Mouse (Mus musculus) thymus, postnatal 36 days (tissue): ENCODE results near the gene Amn.
A peak's percentile ranks its signal among the peaks of the same experiment; 100 is the strongest.

Source experiments
- DNase-seq, 2 experiments: peaks; one replicate each; pipeline ENCODE4 v3.0.0; 2022; ENCODE audit warnings: mixed read lengths in 2 of 2

The Amn gene

DNA sequence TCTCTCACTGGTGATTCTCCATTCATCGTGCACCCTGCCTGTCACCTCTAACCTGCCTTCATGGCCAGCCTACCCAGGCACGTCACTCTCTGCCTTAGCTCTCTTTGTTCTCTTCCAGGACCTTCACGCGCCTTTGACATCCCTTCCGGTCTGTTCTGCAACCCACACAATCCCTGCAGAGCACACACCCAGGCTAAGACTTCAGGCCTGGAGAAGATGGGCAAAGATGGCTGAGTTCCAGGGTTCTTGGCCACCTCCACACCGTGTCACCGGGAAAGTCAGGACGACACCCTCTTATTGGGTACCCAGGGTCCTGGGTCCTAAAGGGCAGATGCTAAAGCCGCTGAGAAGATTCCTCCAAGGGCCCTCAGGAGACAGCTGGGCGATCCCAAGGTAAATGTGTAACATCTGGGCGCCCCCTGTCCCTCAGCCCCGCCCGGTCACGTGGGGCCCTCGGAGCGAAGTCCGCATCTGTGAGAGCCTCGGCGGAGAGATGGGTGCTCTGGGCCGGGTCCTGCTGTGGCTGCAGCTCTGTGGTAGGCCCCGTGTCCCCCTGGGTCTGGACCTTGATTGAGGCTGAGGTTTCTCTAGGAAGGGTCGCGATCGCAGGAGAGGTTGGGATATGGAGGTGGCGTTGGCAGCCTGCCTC is at the start of gene Amn:
Gene Amn, plus strand, starts transcription at position 467 of the 649 bp plus-strand sequence.
- DNase-seq, result no peak

- DNase-seq, result no peak
These were observed 45.6 kb upstream of the Amn start for GRCm38 (mm10) chr12:111225197-111225780.

- DNase-seq, result no peak
These were observed 43.5 kb upstream of the Amn start for GRCm38 (mm10) chr12:111227410-111227809.

DNA sequence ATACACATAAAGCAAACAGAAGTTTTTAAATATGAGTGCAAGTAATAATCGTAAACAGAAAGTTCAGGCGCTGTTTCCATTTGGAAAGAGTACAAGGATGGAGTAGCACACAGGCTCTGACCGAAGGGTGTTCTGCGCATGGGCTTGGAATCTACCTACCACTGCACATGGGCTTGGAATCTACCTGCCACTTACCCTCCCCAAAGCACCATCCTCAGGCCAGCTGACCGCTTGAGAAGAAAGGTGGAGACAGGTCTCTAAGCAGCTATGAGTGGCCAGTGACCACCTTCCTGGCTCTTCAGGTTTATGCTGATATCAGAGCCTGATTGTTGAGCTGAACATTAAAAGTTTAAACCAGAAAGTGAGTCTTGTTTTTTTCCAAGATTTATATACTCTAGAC is 42.4 kb upstream of the Amn start:
- DNase-seq, result no peak

DNA sequence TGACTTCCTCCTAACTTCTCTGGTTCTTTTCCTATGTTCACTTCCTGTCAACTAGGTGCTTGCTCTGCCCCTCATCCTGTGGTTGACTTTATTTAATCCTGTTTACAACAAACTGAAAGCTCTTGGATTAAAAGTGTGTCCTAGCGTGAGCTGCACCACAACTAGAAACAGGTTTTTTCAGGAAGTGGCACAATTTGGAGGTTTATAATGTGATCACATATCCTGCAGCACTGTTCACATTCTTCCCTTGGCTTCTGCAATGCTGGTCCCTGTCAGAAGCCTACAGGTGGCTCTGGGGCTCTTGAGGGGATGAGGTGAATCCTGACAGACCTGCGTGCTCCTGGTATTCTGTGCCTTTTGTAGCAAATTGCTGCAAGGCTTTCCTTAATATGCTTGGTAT is 40.1 kb upstream of the Amn start:
- DNase-seq, result no peak

DNA sequence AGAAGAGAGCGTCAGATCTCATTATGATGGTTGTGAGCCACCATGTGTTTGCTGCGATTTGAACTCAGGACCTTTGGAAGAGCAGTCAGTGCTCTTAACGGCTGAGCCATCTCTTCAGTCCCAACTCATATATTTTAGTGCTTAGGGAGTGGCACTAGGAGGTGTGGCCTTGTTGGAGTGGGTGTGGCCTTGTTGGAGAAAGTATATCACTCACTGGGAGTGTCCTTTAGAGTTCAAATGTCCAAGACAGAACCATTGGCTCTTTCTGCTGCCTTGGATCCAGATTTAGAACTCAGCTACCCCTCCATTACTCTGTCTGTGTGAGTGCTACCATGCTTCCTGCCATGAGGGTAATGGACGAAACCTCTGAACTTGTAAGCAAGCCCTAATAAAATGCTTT is 37.1 kb upstream of the Amn start:
- DNase-seq, result no peak

DNA sequence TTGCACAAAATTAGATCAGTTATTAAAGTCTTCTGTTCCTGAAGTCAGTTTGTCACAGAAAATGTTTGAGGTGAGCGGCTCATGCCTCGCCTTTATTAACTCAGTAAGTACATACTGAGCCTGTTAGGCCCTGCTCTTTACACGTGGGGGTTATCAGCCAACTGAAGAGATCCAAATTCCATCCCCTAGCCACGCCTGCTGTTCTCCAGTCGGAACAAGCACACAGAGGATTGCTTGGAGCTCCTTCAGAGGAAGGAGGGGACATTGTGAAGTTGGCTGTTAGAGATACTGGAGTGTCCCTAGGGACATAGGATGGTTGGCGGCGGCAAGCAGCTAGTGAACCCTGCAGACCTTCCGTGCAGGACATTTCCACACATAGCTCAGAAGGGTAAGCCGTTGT is 36.5 kb upstream of the Amn start:
- DNase-seq, result no peak

DNA sequence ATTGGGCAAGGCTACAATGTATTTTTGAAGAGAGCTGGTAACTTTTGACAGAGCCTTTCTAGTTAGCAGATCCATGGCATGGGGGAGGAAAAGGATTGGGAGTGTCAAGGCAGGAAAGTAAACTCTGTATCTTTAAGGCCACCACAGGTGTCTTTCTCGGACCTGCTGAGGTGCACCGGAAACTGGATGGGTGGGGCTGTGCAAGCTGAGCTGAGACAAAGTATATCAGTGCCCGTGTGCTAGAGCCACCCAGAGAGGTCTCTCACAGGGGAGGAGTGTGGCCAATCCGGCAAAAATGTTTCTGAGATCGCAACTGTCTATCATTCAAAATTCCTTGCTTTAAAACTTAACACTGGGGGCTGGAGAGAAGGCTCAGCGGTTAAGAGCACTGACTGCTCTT is 35.3 kb upstream of the Amn start:
- no peak for DNase-seq

DNA sequence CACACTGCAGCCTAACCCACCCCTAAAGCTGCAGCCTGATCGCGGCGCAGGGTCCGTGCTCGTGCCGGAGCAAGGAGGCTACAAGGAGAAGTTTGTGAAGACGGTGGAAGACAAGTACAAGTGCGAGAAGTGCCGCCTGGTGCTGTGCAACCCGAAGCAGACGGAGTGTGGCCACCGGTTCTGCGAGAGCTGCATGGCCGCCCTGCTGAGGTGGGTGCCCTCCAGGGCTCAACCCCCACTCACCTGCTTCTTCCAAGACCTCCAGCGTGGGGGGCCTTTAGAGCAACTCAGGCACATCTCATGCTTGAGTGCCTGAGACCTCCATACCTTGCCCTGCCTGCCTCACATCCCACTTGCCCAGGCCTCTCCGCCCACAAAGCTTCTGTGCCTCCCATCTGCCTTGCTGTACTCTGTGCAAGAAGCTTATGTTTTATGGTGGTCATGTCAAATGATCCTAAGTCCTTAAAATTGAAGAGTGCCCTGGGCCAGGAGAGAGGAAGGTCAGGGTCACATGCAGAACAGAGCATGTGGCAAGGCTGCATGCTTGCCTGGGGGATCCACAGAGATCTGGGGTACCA is 33.2 kb upstream of the Amn start:
- DNase-seq, result no peak

- DNase-seq, result no peak
These were observed 32.5 kb upstream of the Amn start for GRCm38 (mm10) chr12:111238345-111238744.

DNA sequence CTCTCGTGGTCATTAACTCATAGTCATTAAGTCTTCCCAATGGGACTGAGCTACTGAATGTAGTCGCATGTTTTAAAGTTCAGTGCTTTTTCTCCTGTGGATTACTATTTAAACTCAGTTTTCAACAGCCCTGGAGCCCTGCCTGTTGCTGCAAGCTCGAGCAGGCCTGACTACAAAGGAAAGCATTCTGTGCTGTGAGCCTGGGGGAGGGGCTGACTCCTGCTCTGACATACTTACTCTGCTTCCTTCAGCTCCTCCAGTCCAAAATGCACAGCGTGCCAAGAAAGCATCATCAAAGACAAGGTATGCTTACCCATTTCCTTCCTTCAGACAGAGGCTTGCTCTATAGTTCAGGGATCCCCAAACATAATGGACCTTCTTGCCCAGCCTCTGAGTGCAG is 32.1 kb upstream of the Amn start:
- DNase-seq, result peak; percentile 66 to 80

DNA sequence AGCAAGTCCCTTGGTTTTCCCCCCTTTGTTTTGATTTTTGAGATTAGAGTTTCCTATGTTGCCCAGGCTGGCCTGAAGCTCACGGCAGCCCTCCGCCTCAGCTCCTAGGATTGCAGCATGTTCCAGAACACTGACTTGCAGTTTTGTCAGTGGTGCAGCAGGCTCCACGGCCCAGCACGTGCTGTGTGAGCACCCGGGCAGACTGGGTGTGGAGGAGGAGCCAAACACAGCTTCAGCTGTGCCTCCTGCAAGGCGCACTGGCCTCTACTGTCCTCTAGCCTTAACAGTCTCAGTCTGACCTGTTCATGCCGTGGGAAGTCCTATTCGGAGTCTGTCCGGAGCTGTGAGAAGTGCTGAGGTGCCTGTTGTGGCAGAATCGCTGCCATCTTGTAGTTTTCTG is 31.0 kb upstream of the Amn start:
- DNase-seq, result no peak

GRCm38 (mm10) chr12:111241916-111242315 is 29.0 kb upstream of the Amn start:
- DNase-seq, result no peak

DNA sequence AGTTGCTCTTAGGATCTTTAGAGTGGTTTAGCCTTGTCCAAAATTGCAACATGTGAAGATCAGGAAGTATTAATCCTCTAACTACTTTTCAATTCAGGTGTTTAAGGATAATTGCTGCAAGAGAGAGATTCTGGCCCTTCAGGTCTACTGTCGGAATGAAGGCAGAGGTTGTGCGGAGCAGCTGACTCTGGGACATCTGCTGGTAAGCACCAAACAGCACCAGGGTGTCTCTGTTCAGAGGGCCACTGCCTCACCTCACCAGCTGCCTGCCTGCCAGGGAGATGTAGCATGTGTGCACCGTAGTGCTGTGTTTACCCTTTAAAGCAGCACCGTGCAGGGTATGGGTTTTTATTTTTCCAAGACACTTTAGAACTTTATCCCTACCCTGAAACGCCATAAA is 28.5 kb upstream of the Amn start:
- DNase-seq, result no peak

GRCm38 (mm10) chr12:111243733-111244132 is 27.2 kb upstream of the Amn start:
- no peak for DNase-seq

- no peak for DNase-seq
These were observed 25.8 kb upstream of the Amn start for GRCm38 (mm10) chr12:111245070-111245469.

- no peak for DNase-seq
These were observed 24.0 kb upstream of the Amn start for GRCm38 (mm10) chr12:111246808-111247464.

- DNase-seq, result no peak
These were observed 21.8 kb upstream of the Amn start for GRCm38 (mm10) chr12:111249095-111249494.

- no peak for DNase-seq
These were observed 20.8 kb upstream of the Amn start for GRCm38 (mm10) chr12:111250116-111250515.

DNA sequence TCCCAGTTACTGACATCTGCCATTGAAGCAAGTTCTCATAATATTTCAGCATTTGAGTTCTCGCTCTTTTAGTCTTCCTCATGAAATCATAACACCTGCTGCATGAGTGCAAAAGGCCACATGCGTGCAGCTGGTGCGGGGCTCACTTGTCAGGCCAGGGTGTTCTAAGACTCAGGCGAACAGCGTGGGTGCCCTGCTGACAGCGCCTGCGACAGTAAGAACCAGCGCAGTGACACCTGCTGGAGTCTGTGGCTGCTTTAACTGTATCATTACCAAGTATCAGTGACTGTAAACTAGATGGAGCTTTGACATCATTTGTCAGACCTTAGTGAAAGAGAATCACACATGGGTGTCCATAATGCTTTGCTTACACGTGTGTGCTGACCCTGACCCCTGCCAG is 19.7 kb upstream of the Amn start:
- no peak for DNase-seq

- no peak for DNase-seq
These were observed 7.2 kb upstream of the Amn start for GRCm38 (mm10) chr12:111263650-111264049.

DNA sequence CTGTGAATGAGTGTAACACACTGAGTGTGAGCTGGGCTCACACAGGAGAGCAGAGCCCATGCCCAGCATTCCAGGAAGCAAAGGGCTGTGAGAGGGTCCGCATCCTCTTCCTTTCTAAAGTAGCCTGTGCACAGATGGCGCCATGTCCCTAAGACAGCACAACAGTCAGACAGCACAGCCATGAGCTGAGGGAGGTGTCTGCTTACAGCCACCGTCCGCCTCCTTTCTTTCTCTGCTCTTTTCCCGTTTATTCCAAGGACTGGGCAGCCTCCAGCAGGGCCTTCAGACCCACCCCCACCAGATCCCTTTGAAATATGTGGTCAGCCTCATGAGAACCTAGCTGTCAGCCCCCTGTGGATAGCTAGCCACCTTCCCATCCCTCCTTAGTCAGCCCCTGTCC is 5.7 kb upstream of the Amn start:
- no peak for DNase-seq

DNA sequence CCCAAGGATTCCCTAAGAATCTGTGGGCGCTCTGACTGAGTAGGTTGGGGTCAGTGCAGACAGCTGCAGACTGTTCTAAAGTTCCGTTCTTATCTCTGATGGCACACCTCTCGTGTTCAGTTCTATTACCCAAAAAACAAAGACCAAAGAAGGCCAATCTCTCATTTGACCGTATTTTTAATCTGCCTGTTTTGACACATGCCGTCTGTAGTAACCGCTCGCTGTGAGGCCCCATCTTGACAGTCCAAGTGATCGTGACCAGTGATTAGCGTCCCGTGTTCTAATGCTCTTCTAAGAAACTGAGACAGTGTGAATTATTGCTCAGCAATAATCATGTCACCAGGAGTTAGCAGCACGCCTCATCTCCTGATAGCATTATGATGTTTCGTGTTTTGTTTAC is 4.3 kb upstream of the Amn start:
- no peak for DNase-seq

- no peak for DNase-seq
These were observed 3.1 kb upstream of the Amn start for GRCm38 (mm10) chr12:111267673-111268325.
